Mouse (Mus musculus): ENCODE results near the gene Grk3.

Gene Grk3
- long read RNA-seq, experiment 1, partial matches to known transcripts, result 0 of 3 reads
- long read RNA-seq, experiment 1, other reads (novel, unspliced or antisense), result 2 of 3 reads
- long read RNA-seq, experiment 2, partial matches to known transcripts, result 1 of 3 reads
- long read RNA-seq, experiment 2, other reads (novel, unspliced or antisense), result 2 of 3 reads

DNA sequence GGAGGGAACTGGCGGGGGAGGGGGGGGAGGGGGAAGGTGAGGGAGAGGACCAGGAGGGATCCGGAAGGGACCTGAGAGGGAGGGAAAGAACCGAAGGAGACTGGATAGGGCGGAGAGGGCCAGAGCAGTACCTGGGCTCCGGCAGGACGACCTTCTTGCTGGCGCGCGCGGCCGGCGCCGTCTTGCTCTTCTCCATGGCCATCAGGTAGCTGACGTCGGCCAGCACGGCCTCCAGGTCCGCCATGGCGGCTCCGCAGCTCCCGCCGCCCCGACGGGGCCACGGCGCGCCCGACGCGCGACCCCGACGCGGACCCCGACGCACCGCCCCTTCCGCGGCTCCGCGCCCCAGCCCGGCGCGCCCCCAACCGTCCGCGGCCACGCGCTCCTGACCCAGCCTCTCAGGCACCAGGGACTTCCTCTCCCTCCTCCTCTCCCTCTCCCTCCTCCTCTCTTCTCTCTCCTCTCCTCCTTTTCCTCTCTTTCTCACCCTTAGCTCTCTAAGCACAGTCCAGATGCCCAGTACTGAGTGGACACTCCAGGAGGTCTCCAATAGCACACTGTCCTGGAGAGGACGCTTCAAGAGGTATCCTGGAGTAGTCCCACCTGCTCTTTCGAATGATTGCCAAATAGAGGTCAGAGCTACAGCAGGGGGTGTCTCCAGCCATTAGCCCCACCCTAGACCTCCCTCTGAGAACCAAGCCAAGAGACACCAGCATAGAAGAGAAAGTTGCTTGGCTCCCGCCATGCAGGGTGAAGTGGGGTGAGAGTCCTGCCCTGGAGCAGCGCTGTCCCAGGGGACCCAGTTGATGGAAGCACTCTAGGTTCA lies at the start of gene Grk3:
Gene Grk3, minus strand, starts transcription at position 556 of the 826 bp plus-strand sequence.
- intact Hi-C loops (cut with DNase I), result no loop called here

GRCm38 (mm10) chr5:113054308-113054707 lies 38.7 kb upstream of the Grk3 start:
- intact Hi-C loops (cut with DNase I), result loop anchor here (1.0 to 5.0 kb wide), 2 partner anchors 184 to 622 kb away; no protein-coding TSS in a partner anchor

DNA sequence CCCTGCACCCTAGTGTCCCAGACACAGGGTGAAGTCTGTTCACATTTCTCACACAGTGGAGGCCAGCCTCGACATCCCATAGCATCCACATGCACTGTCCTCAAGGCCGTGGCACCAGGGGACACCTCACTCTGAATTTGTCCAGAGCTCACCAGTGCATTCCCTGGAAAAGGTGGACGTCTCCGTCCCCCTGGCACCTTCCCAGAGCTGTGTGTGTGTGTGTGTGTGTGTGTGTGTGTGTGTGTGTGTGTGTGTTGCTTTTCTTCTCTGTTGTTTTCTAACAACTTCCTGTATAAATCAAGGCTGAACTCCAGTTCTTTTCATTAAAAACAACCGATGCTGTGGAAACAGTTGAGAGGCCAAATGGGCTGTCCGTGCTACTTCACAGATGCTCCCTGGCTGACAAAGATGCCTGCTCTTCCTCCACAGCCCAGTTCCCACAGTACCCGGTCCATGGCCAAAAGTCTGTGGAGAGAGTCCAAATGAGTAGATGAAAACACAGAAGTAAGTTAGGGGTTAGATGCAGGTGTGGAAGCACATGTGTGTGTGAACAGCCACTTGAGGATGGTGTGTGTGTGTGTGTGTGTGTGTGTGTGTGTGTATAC lies 35.1 kb upstream of the Grk3 start:
- intact Hi-C loops (cut with DNase I), result loop anchor here (5.0 kb wide), 1 partner anchor 618 kb away; no protein-coding TSS in a partner anchor

DNA sequence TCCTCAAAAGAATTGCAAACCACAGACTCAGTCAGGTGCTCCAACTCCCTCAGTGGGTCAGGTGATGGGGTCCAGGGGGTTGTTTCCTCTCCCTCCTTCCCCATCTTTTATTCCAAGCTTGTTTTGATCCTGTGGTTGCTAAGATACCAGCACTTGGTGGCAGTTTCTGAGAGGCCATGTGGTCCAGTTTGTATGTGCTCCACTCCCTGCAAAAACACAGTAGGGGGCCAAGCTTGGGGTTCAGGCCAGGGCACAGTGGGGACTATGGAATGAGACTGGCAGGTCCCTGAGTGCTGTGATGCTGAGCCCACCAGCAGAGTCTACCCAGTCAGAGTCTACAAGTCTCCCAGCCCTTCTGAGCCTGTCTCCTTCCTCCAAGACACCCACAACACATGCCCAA lies 34.3 kb upstream of the Grk3 start:
- intact Hi-C loops (cut with DNase I), result loop anchor here (5.0 kb wide), 1 partner anchor 618 kb away; no protein-coding TSS in a partner anchor

DNA sequence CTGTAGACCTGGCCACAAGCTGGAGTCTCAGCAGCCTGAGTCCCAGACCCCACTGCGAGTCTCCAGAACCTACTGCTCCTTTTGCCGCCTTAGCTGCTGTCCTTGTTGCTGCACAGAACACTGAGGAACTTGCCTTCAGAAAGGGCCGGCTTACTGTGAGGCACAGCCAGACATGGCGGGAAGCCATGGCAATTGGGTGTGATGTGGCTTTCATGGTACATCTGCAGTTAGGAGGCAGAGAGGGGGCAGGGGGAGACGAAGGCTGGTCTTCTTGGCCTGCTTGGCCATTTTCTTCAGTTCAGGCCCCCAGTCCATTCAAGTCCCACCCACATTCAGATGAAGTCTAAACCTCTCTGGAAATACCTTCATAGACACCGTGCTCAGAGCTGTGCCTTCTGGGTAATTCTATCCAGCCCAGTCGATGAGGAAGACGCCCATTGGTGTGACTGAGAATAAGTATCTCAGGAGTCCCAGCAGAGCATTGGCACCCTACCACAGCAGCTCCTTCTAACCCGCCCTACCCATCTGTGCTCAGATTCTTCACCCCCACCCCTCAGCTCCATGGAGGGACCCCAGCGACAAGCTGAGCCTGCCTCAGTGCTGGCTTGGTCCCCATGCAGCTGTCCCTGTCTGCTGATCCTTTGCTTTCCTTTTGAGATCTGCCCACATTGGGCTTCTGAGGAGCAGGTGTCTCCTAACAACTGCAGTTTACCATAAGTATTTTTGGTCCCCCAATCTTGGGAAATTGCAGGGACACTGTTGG lies 30.1 kb upstream of the Grk3 start:
- intact Hi-C loops (cut with DNase I), result no loop called here

- intact Hi-C loops (cut with DNase I), result no loop called here
Measured at GRCm38 (mm10) chr5:113043531-113043930, 27.9 kb upstream of the Grk3 start.

DNA sequence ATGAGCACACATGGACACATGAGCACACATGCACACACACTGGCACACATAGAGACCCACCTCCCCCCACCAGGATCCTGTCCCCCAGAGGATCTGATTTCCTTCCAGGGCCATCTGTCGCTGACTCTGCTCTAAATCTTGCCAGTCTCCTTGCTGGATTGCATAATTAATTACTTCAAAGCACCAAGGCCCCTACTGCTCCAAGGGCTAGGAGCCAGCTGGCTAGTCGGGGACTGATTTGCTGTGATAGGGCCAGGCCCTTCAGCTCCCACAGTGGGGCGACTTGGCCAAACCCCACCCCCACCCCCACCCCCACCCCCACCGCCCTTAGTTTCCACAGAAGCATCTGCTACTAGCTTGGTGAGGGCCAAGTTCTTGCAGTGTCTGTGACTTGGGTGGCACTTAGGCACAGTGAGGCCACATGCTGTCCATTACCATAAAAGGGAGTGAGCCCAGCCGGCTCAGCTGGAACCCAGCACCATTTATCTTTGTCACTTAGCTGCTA lies 26.0 kb upstream of the Grk3 start:
- intact Hi-C loops (cut with DNase I), result no loop called here

GRCm38 (mm10) chr5:113040776-113041175 lies 25.2 kb upstream of the Grk3 start:
- intact Hi-C loops (cut with DNase I), result no loop called here

DNA sequence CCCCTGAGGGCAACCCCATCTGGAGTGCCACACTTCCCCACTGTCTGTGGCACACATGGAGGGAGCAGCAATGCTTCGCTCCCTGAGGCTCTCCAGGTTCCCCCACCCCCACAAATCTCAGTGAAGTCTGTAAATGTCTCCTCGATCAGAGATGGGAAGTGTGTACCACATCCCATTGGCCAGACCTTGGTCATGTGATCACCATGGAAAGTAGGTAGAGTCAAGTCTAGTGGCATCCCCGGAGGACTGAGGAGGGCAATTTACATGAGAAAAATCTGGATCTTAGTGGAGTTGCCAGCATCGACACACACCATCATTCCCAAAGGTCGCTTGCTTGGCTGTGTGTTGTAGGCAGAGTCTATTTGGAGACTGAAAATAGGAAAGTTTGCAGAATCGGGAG lies 23.0 kb upstream of the Grk3 start:
- intact Hi-C loops (cut with DNase I), result no loop called here

DNA sequence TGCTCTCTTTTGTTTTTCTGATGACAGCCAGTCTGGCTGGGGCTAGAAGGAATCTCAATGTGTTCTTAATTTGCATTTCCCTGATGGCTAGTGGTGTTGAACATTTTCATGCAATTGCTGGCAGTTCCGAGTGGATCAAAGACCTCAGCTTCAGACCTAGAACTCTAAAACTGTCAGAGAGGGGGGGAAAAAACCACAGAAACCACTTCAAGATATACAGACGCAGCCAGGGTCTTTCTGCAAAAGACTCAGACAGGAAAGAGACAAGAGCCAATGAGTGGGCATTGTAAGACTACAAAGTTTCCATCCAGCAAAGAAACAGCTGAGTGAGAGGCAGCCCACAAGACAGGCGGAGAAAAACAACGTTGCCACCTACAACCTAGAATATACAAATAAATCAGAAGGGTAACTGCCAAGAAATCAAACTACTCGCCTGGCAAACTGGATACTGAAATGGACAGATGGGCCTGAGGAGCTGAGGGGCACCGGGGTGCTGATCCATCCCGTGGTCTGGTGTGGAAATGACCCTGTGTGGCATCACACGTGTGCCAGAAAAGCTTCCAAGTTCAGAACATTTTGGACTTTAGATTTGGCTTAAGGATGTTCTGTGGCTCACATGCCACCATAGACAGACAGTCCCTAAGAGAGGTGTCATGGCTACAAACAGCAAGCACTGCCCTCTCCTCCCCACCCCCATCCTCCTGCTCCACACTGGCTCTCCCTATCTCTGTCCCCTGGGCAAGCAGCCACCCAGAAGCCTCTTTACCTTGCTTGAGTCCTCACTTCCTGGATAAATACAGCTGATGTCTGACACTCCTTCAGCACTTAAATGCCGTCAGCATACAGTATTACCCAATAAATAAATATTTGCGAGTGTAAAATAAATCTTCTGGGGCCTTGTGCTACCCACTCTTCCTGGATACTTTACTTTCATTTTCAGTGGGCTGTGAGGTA lies 19.8 kb upstream of the Grk3 start:
- intact Hi-C loops (cut with DNase I), result no loop called here

GRCm38 (mm10) chr5:113031201-113031754 lies 15.7 kb upstream of the Grk3 start:
- intact Hi-C loops (cut with DNase I), result no loop called here

GRCm38 (mm10) chr5:113030082-113030481 lies 14.5 kb upstream of the Grk3 start:
- intact Hi-C loops (cut with DNase I), result no loop called here

GRCm38 (mm10) chr5:113026706-113027105 lies 11.1 kb upstream of the Grk3 start:
- intact Hi-C loops (cut with DNase I), result no loop called here

GRCm38 (mm10) chr5:113024154-113024764 lies 8.7 kb upstream of the Grk3 start:
- intact Hi-C loops (cut with DNase I), result no loop called here

- intact Hi-C loops (cut with DNase I), result no loop called here
Measured at GRCm38 (mm10) chr5:113018190-113018589, 2.6 kb upstream of the Grk3 start.

GRCm38 (mm10) chr5:113017004-113017403 lies 1.4 kb upstream of the Grk3 start:
- intact Hi-C loops (cut with DNase I), result no loop called here

- intact Hi-C loops (cut with DNase I), result no loop called here
Measured at GRCm38 (mm10) chr5:113014808-113015235, 769 bp downstream of the Grk3 start.

- intact Hi-C loops (cut with DNase I), result no loop called here
Measured at GRCm38 (mm10) chr5:113014111-113014807, 1.3 kb downstream of the Grk3 start.

- intact Hi-C loops (cut with DNase I), result no loop called here
Measured at GRCm38 (mm10) chr5:113011926-113012325, 3.7 kb downstream of the Grk3 start.

All from adrenal gland (tissue).